Mouse (Mus musculus): ENCODE measurements around the gene Mpig6b. TPM values are rescaled to one million over a fixed set of nuclear protein-coding genes. Genes with fewer than 3 reads are reported as not detected.
A peak's percentile ranks its signal among the peaks of the same experiment; 100 is the strongest.

Gene Mpig6b
- 0.45 and 0.47 TPM in 2 replicates for polyA plus RNA-seq (2012; rRNA removed)
- polyA plus RNA-seq (2014; fragmentation: Nextera tagmentation; extraction: Ambion mirVana) = 0.64 and 1.3 TPM in 2 replicates

DNA sequence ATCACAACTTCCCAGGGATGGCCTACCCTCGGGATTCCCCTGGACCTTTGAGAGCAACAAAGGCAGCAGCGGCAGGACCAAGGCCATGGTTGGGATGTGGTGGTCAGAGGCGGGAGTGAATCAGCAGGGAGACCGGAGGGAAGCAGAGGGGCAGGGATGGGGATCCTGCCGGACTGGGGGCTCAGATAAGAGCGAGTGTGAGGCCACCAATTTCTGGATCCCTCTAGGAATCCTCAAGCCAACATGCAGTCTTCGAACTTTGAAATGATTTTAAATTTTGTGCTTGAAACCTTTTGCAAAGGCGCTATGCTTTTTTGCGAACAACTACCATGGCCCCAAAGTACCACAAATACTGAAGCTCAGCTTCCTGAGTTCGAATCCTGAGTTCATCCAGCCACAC is at the start of gene Mpig6b:
Gene Mpig6b, minus strand, starts transcription at position 101 of the 400 bp plus-strand sequence.
- Histone ChIP-seq H3K9me3 (ENCODE audit: control insufficient read depth, low read length) (no peaks in the 10 kb centered on the region), H3K4me3 (replicated peaks; ENCODE audit: low read length) (peak within 1 kb of the TSS; percentile 25), H3K4me2 (replicated peaks; ENCODE audit: low read depth, low read length, severe bottlenecking) (peak within 1 kb of the TSS; percentile 56), H3K36me3 (ENCODE audit: control insufficient read depth, insufficient read depth, low read length) (peaks cover 22% of the 10 kb centered on the region), H3K4me1 (ENCODE audit: control insufficient read depth, insufficient read depth, low read length) (peaks cover 15% of the 10 kb centered on the region), H3K27me3 (ENCODE audit: control insufficient read depth, insufficient read depth, low read length) (peaks cover 23% of the 10 kb centered on the region), H3K27ac (replicated peaks; ENCODE audit: low read depth, low read length) (peak within 1 kb of the TSS; percentile 20; the same call in 1 of the 2 replicates), H3K9ac (ENCODE audit: low read depth, low read length, severe bottlenecking) (peak within 1 kb of the TSS; percentile 25)
- DNase-seq (ENCODE audit: low spot score) (no peak), ATAC-seq (ENCODE audit: low FRiP score, low read depth) (no peak)
- TF ChIP-seq POLR2A (IDR thresholded peaks at IDR 0.05; ENCODE audit: borderline replicate concordance, extremely low read depth, insufficient read depth, insufficient read length) = no peak
- WGBS = 51% methylated on average over 10 of the region's 10 CpGs

DNA sequence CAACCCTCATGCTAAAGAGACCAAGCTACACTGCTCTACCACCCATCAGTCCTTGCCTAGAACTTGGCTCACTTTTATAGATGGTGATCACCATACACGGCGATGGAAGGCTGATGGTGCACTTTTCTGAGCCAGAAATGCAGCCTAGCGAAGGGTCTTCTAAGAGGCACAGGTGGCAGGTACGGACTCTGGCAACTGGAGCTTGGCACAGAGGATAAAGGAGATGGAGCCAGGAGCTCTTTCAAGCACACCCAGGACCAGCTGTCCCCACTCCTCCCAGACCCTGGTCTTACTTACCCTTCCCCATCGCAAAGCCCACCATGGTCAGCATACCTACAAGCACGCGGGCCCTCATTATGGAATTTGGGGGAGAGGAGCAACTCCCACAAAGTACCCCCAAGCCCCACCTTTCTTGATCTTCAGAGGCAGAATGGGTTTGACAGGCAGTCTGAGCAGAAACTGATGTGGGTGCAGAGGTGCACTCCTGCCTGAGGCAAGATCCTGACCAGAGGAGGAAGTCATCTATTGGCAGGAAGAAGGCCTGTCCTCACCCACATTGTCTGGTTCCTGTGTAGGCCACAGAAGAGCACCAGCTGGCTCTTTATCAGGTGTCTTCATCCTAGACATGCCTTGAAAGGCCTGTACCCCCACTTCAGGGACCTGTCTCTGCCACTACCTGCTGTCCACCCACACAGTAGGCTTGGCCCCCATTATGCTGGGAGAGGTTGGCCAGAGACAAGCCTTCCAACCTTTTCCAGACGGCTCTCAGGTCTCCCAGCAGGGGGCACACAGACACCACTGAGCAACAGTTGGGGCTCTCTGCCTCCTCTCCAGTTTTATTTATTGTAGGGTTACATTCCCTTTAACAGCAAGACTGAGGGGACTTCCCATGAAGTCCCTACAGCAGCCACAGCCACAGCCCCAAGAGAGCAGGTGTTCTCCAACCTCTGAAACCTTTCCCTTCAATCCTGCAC is 49.3 kb upstream of the Mpig6b start, which contains the start of gene Ly6g5b:
Gene Ly6g5b, minus strand, starts transcription at position 383 of the 974 bp plus-strand sequence.
- Histone ChIP-seq H3K27ac (replicated peaks; ENCODE audit: low read depth, low read length) (no peak within 1 kb of the TSS), H3K4me3 (replicated peaks; ENCODE audit: low read length) (no peak within 1 kb of the TSS), H3K4me2 (replicated peaks; ENCODE audit: low read depth, low read length, severe bottlenecking) (no peak within 1 kb of the TSS), H3K9ac (ENCODE audit: low read depth, low read length, severe bottlenecking) (no peak within 1 kb of the TSS), H3K36me3 (ENCODE audit: control insufficient read depth, insufficient read depth, low read length) (peaks cover 53% of the 10 kb centered on the region), H3K9me3 (ENCODE audit: control insufficient read depth, low read length) (no peaks in the 10 kb centered on the region), H3K4me1 (ENCODE audit: control insufficient read depth, insufficient read depth, low read length) (peaks cover 7% of the 10 kb centered on the region), H3K27me3 (ENCODE audit: control insufficient read depth, insufficient read depth, low read length) (no peaks in the 10 kb centered on the region)
- DNase-seq (ENCODE audit: low spot score) (no peak), ATAC-seq (ENCODE audit: low FRiP score, low read depth) (no peak)
- WGBS = 88% methylated on average over 8 of the region's 8 CpGs
- TF ChIP-seq POLR2A (IDR thresholded peaks at IDR 0.05; ENCODE audit: borderline replicate concordance, extremely low read depth, insufficient read depth, insufficient read length) = no peak

GRCm38 (mm10) chr17:35111774-35112173 is 45.8 kb upstream of the Mpig6b start:
- H3K36me3 ChIP-seq (ENCODE audit: control insufficient read depth, insufficient read depth, low read length) = peaks cover 25% of the 10 kb centered on the region
- no peak overlapping the region for H3K4me3 ChIP-seq (replicated peaks; ENCODE audit: low read length)
- no peak overlapping the region for H3K9ac ChIP-seq (ENCODE audit: low read depth, low read length, severe bottlenecking)
- H3K27ac ChIP-seq (replicated peaks; ENCODE audit: low read depth, low read length) = no peak overlapping the region
- no peaks in the 10 kb centered on the region for H3K4me1 ChIP-seq (ENCODE audit: control insufficient read depth, insufficient read depth, low read length)
- H3K9me3 ChIP-seq (ENCODE audit: control insufficient read depth, low read length) = no peaks in the 10 kb centered on the region
- ATAC-seq (ENCODE audit: low FRiP score, low read depth) (no peak), DNase-seq (ENCODE audit: low spot score) (no peak)
- TF ChIP-seq POLR2A (IDR thresholded peaks at IDR 0.05; ENCODE audit: borderline replicate concordance, extremely low read depth, insufficient read depth, insufficient read length) = no peak
- 85% methylated on average over 9 of the region's 9 CpGs for WGBS
- H3K4me2 ChIP-seq (replicated peaks; ENCODE audit: low read depth, low read length, severe bottlenecking) = no peak overlapping the region
- no peaks in the 10 kb centered on the region for H3K27me3 ChIP-seq (ENCODE audit: control insufficient read depth, insufficient read depth, low read length)

- no peak for DNase-seq (ENCODE audit: low spot score)
- TF ChIP-seq POLR2A (IDR thresholded peaks at IDR 0.05; ENCODE audit: borderline replicate concordance, extremely low read depth, insufficient read depth, insufficient read length) = no peak
- 91% methylated on average over 6 of the region's 6 CpGs for WGBS
Measured at GRCm38 (mm10) chr17:35108097-35108496, 42.1 kb upstream of the Mpig6b start, which contains the start of gene Ly6g5c. Gene Ly6g5c, plus strand, starts transcription at chr17:35108279.

GRCm38 (mm10) chr17:35106522-35106921 is 40.5 kb upstream of the Mpig6b start:
- H3K4me1 ChIP-seq (ENCODE audit: control insufficient read depth, insufficient read depth, low read length) = 0 out of 2 replicates have a peak, but pooled peaks cover 2% of the 10 kb centered on the region
- peak overlapping the region; percentile 25; the same call in 1 of the 2 replicates for H3K9ac ChIP-seq (ENCODE audit: low read depth, low read length, severe bottlenecking)
- no peak for DNase-seq (ENCODE audit: low spot score)
- no peaks in the 10 kb centered on the region for H3K9me3 ChIP-seq (ENCODE audit: control insufficient read depth, low read length)
- TF ChIP-seq POLR2A (IDR thresholded peaks at IDR 0.05; ENCODE audit: borderline replicate concordance, extremely low read depth, insufficient read depth, insufficient read length) = no peak
- no peaks in the 10 kb centered on the region for H3K27me3 ChIP-seq (ENCODE audit: control insufficient read depth, insufficient read depth, low read length)
- ATAC-seq (ENCODE audit: low FRiP score, low read depth) = no peak
- H3K4me2 ChIP-seq (replicated peaks; ENCODE audit: low read depth, low read length, severe bottlenecking) = no peak overlapping the region
- H3K27ac ChIP-seq (replicated peaks; ENCODE audit: low read depth, low read length) = no peak overlapping the region
- peaks cover 25% of the 10 kb centered on the region for H3K36me3 ChIP-seq (ENCODE audit: control insufficient read depth, insufficient read depth, low read length)
- WGBS = 70% methylated on average over 3 of the region's 3 CpGs
- no peak overlapping the region for H3K4me3 ChIP-seq (replicated peaks; ENCODE audit: low read length)

More at GRCm38 (mm10) chr17:35108097-35108496, 42.1 kb upstream of the Mpig6b start, which contains the start of gene Ly6g5c:
- Histone ChIP-seq H3K27ac (replicated peaks; ENCODE audit: low read depth, low read length) (no peak within 1 kb of the TSS), H3K9ac (ENCODE audit: low read depth, low read length, severe bottlenecking) (no peak within 1 kb of the TSS), H3K27me3 (ENCODE audit: control insufficient read depth, insufficient read depth, low read length) (no peaks in the 10 kb centered on the region), H3K4me3 (replicated peaks; ENCODE audit: low read length) (no peak within 1 kb of the TSS), H3K36me3 (ENCODE audit: control insufficient read depth, insufficient read depth, low read length) (peaks cover 10% of the 10 kb centered on the region), H3K9me3 (ENCODE audit: control insufficient read depth, low read length) (no peaks in the 10 kb centered on the region), H3K4me1 (ENCODE audit: control insufficient read depth, insufficient read depth, low read length) (0 out of 2 replicates have a peak, but pooled peaks cover 2% of the 10 kb centered on the region), H3K4me2 (replicated peaks; ENCODE audit: low read depth, low read length, severe bottlenecking) (no peak within 1 kb of the TSS)
- ATAC-seq (ENCODE audit: low FRiP score, low read depth) = no peak
